Mouse (Mus musculus) heart, embryonic 11.5 days (tissue): ENCODE measurements at regions not wholly inside any gene's neighbourhood (a gene's known extent, or its start where the extent isn't known, plus 50 kb on each side); places are given as distances from the start of the nearest gene placed in this dataset.

ENCODE experiments used
- ATAC-seq: fragments of 200-750 bp; cut with Nextera tagmentation; replicated peaks from 2 replicates; pipeline ENCODE4 v1.8.0; 2017; ENCODE audit warnings: moderate library complexity; ENCODE audit not compliant: insufficient number of reproducible peaks, low FRiP score, low TSS enrichment
- H3K27ac ChIP-seq: fragments of 300-500 bp; sonication (generic); 2 replicates; pipeline ENCODE4 v1.5.1; 2014; ENCODE audit warnings: mild to moderate bottlenecking, low read depth, low read length
- H3K27me3 ChIP-seq: fragments of 300-500 bp; sonication (generic); 2 replicates; pipeline ENCODE4 v1.6.1; 2014; ENCODE audit warnings: mild to moderate bottlenecking, low read length, mixed read lengths; ENCODE audit not compliant: control insufficient read depth, insufficient read depth
- H3K36me3 ChIP-seq: fragments of 300-500 bp; sonication (generic); 2 replicates; pipeline ENCODE4 v1.6.1; 2014; ENCODE audit warnings: mild to moderate bottlenecking, low read length, moderate library complexity, mixed read lengths; ENCODE audit not compliant: control insufficient read depth, insufficient read depth
- H3K4me1 ChIP-seq: fragments of 300-500 bp; sonication (generic); 2 replicates; pipeline ENCODE4 v1.6.1; 2014; ENCODE audit warnings: low read length; ENCODE audit not compliant: control insufficient read depth, insufficient read depth
- H3K4me2 ChIP-seq: fragments of 300-500 bp; sonication (generic); 2 replicates; pipeline ENCODE4 v1.6.1; 2014; ENCODE audit warnings: mild to moderate bottlenecking, moderate library complexity
- H3K4me3 ChIP-seq: fragments of 300-500 bp; sonication (generic); 2 replicates; pipeline ENCODE4 v1.5.1; 2014; ENCODE audit warnings: low read depth, low read length
- H3K9ac ChIP-seq: fragments of 300-500 bp; sonication (generic); 2 replicates; pipeline ENCODE4 v1.6.1; 2014; ENCODE audit warnings: mild to moderate bottlenecking, low read depth, low read length, moderate library complexity
- H3K9me3 ChIP-seq: fragments of 300-500 bp; sonication (generic); replicated peaks from 2 replicates; pipeline ENCODE4 v1.6.1; 2016; ENCODE audit warnings: low read length; ENCODE audit not compliant: control insufficient read depth
- whole genome bisulfite sequencing: fragments of 180-500 bp; shearing (Covaris S2); extraction: QIAGEN DNeasy Blood & Tissue Kit; methylation state at CpG from one replicate; pipeline ENCODE4 v1.1.7; 2014; ENCODE audit not compliant: insufficient replicate concordance; 5-methylcytosine and 5-hydroxymethylcytosine counted together

GRCm38 (mm10) chr13:28811667-28812575 lies 141.6 kb downstream of the Sox4 start:
- Histone ChIP-seq H3K27ac (no peak overlapping the region), H3K9ac (no peak overlapping the region), H3K36me3 (no peaks in the 10 kb centered on the region), H3K4me2 (no peak overlapping the region), H3K4me1 (peaks cover 9% of the 10 kb centered on the region; the same call in 1 of the 2 replicates), H3K9me3 (no peaks in the 10 kb centered on the region), H3K4me3 (no peak overlapping the region), H3K27me3 (no peaks in the 10 kb centered on the region)
- 39% methylated on average over 12 of the region's 12 CpGs for WGBS
- no peak for ATAC-seq

- no peak for ATAC-seq
- WGBS, result 34% methylated on average over 2 of the region's 2 CpGs
- H3K9ac ChIP-seq, result no peak overlapping the region
These were observed 142.5 kb downstream of the Sox4 start for GRCm38 (mm10) chr13:28811081-28811439.

GRCm38 (mm10) chr13:28810326-28811080 lies 143.0 kb downstream of the Sox4 start:
- H3K4me3 ChIP-seq, result no peak overlapping the region
- no peak overlapping the region for H3K27ac ChIP-seq
- WGBS, result 56% methylated on average over 6 of the region's 6 CpGs
- H3K9ac ChIP-seq, result no peak overlapping the region
- H3K4me2 ChIP-seq, result no peak overlapping the region
- H3K4me1 ChIP-seq, result peaks cover 9% of the 10 kb centered on the region; the same call in 1 of the 2 replicates
- no peaks in the 10 kb centered on the region for H3K27me3 ChIP-seq
- ATAC-seq, result no peak
- H3K36me3 ChIP-seq, result no peaks in the 10 kb centered on the region
- no peaks in the 10 kb centered on the region for H3K9me3 ChIP-seq

More at GRCm38 (mm10) chr13:28811081-28811439, 142.5 kb downstream of the Sox4 start:
- no peaks in the 10 kb centered on the region for H3K36me3 ChIP-seq
- H3K27ac ChIP-seq, result no peak overlapping the region
- no peak overlapping the region for H3K4me2 ChIP-seq
- peaks cover 9% of the 10 kb centered on the region; the same call in 1 of the 2 replicates for H3K4me1 ChIP-seq
- no peak overlapping the region for H3K4me3 ChIP-seq
- no peaks in the 10 kb centered on the region for H3K9me3 ChIP-seq
- no peaks in the 10 kb centered on the region for H3K27me3 ChIP-seq

- Histone ChIP-seq H3K27ac (no peak overlapping the region), H3K9me3 (no peaks in the 10 kb centered on the region), H3K4me2 (no peak overlapping the region), H3K9ac (no peak overlapping the region), H3K36me3 (no peaks in the 10 kb centered on the region), H3K4me3 (no peak overlapping the region), H3K27me3 (no peaks in the 10 kb centered on the region), H3K4me1 (0 out of 2 replicates have a peak, but pooled peaks cover 4% of the 10 kb centered on the region)
- no peak for ATAC-seq
- 55% methylated on average over 4 of the region's 4 CpGs for WGBS
These were observed 148.2 kb downstream of the Sox4 start for GRCm38 (mm10) chr13:28805302-28805701.

- Histone ChIP-seq H3K4me2 (no peak overlapping the region), H3K4me1 (0 out of 2 replicates have a peak, but pooled peaks cover 4% of the 10 kb centered on the region), H3K9ac (no peak overlapping the region), H3K9me3 (no peaks in the 10 kb centered on the region), H3K27ac (no peak overlapping the region), H3K27me3 (no peaks in the 10 kb centered on the region), H3K36me3 (no peaks in the 10 kb centered on the region), H3K4me3 (no peak overlapping the region)
- WGBS, result 46% methylated on average over 8 of the region's 8 CpGs
- no peak for ATAC-seq
These were observed 152.1 kb downstream of the Sox4 start for GRCm38 (mm10) chr13:28801210-28801954.

- ATAC-seq, result no peak
- Histone ChIP-seq H3K9ac (no peak overlapping the region), H3K36me3 (no peaks in the 10 kb centered on the region), H3K4me3 (no peak overlapping the region), H3K9me3 (no peaks in the 10 kb centered on the region), H3K27ac (no peak overlapping the region), H3K4me2 (no peak overlapping the region), H3K27me3 (no peaks in the 10 kb centered on the region), H3K4me1 (0 out of 2 replicates have a peak, but pooled peaks cover 4% of the 10 kb centered on the region)
- 77% methylated on average over 1 of the region's 1 CpGs for WGBS
These were observed 152.8 kb downstream of the Sox4 start for GRCm38 (mm10) chr13:28800676-28801075.

GRCm38 (mm10) chr13:28799474-28799873 lies 154.0 kb downstream of the Sox4 start:
- H3K9ac ChIP-seq, result no peak overlapping the region
- H3K4me2 ChIP-seq, result no peak overlapping the region
- H3K4me1 ChIP-seq, result 0 out of 2 replicates have a peak, but pooled peaks cover 4% of the 10 kb centered on the region
- no peaks in the 10 kb centered on the region for H3K9me3 ChIP-seq
- H3K27me3 ChIP-seq, result no peaks in the 10 kb centered on the region
- no peak for ATAC-seq
- no peaks in the 10 kb centered on the region for H3K36me3 ChIP-seq
- no peak overlapping the region for H3K4me3 ChIP-seq
- no peak overlapping the region for H3K27ac ChIP-seq
- WGBS, result 65% methylated on average over 1 of the region's 1 CpGs
